Mouse (Mus musculus): ENCODE results near the gene D17H6S53E.
A peak's percentile ranks its signal among the peaks of the same experiment; 100 is the strongest.
"Not testable (repeated sequence)": the region's sequence is repeated elsewhere in the genome, so short reads cannot be mapped to it uniquely, and the experiment has no call there.

D17H6S53E gene

GRCm38 (mm10) chr17:35121871-35122303, 4.3 kb upstream of the D17H6S53E start, which contains the start of gene Csnk2b:
Gene Csnk2b, minus strand, starts transcription at chr17:35122053.
- Histone ChIP-seq H3K9me3 (ENCODE audit: low read length) (no peaks in the 10 kb centered on the region), H3K4me3 (replicated peaks; ENCODE audit: low read length) (peak within 1 kb of the TSS; percentile 98), H3K36me3 (ENCODE audit: insufficient read depth, low read length) (peaks cover 58% of the 10 kb centered on the region), H3K4me1 (replicated peaks; ENCODE audit: low read depth, low read length) (peaks cover 57% of the 10 kb centered on the region), H3K27me3 (ENCODE audit: insufficient read depth, low read length) (peaks cover 5% of the 10 kb centered on the region)
- no peak for TF ChIP-seq POU5F1 (IDR thresholded peaks at IDR 0.05; ENCODE audit: borderline replicate concordance, low read length)

- peaks cover 12% of the 10 kb centered on the region for H3K27me3 ChIP-seq (ENCODE audit: insufficient read depth, low read length)
- H3K4me1 ChIP-seq (replicated peaks; ENCODE audit: low read depth, low read length), result peaks cover 59% of the 10 kb centered on the region
- not testable (repeated sequence) for H3K9me3 ChIP-seq (ENCODE audit: low read length); H3K4me3 ChIP-seq (replicated peaks; ENCODE audit: low read length)
- peaks cover 48% of the 10 kb centered on the region for H3K36me3 ChIP-seq (ENCODE audit: insufficient read depth, low read length)
Observed at GRCm38 (mm10) chr17:35123287-35123686, 2.9 kb upstream of the D17H6S53E start.

GRCm38 (mm10) chr17:35124261-35124896, 1.8 kb upstream of the D17H6S53E start:
- H3K27me3 ChIP-seq (ENCODE audit: insufficient read depth, low read length), result peaks cover 12% of the 10 kb centered on the region
- peaks cover 52% of the 10 kb centered on the region for H3K4me1 ChIP-seq (replicated peaks; ENCODE audit: low read depth, low read length)
- H3K36me3 ChIP-seq (ENCODE audit: insufficient read depth, low read length), result peaks cover 37% of the 10 kb centered on the region
- not testable (repeated sequence) for H3K4me3 ChIP-seq (replicated peaks; ENCODE audit: low read length); H3K9me3 ChIP-seq (ENCODE audit: low read length)

GRCm38 (mm10) chr17:35125081-35125480, 1.1 kb upstream of the D17H6S53E start:
- TF ChIP-seq CTCF (conservative IDR thresholded peaks at IDR 0.05; ENCODE audit: low read length) (no peak), NANOG (IDR thresholded peaks at IDR 0.05; ENCODE audit: borderline replicate concordance, low read length) (no peak)
- H3K9me3 ChIP-seq (ENCODE audit: low read length), result no peaks in the 10 kb centered on the region

GRCm38 (mm10) chr17:35125578-35125977, 595 bp upstream of the D17H6S53E start:
- H3K27me3 ChIP-seq (ENCODE audit: insufficient read depth, low read length), result peaks cover 12% of the 10 kb centered on the region
- H3K4me3 ChIP-seq (replicated peaks; ENCODE audit: low read length), result peak overlapping the region; percentile 75; the same call in 1 of the 2 replicates
- H3K4me1 ChIP-seq (replicated peaks; ENCODE audit: low read depth, low read length), result peaks cover 48% of the 10 kb centered on the region
- no peak for TF ChIP-seq POU5F1 (IDR thresholded peaks at IDR 0.05; ENCODE audit: borderline replicate concordance, low read length)
- no peak for TF ChIP-seq NANOG (IDR thresholded peaks at IDR 0.05; ENCODE audit: borderline replicate concordance, low read length)
- TF ChIP-seq CTCF (conservative IDR thresholded peaks at IDR 0.05; ENCODE audit: low read length), result no peak
- peaks cover 29% of the 10 kb centered on the region for H3K36me3 ChIP-seq (ENCODE audit: insufficient read depth, low read length)
- H3K9me3 ChIP-seq (ENCODE audit: low read length), result no peaks in the 10 kb centered on the region

More at GRCm38 (mm10) chr17:35125081-35125480, 1.1 kb upstream of the D17H6S53E start:
- peaks cover 48% of the 10 kb centered on the region for H3K4me1 ChIP-seq (replicated peaks; ENCODE audit: low read depth, low read length)
- peaks cover 30% of the 10 kb centered on the region for H3K36me3 ChIP-seq (ENCODE audit: insufficient read depth, low read length)
- H3K27me3 ChIP-seq (ENCODE audit: insufficient read depth, low read length), result peaks cover 12% of the 10 kb centered on the region
- 0 out of 2 replicates have a peak overlapping the region, but pooled peaks have one; percentile 75 for H3K4me3 ChIP-seq (replicated peaks; ENCODE audit: low read length)

- TF ChIP-seq NANOG (IDR thresholded peaks at IDR 0.05; ENCODE audit: borderline replicate concordance, low read length) (no peak), POU5F1 (IDR thresholded peaks at IDR 0.05; ENCODE audit: borderline replicate concordance, low read length) (no peak)
- H3K27me3 ChIP-seq (ENCODE audit: insufficient read depth, low read length), result peaks cover 12% of the 10 kb centered on the region
- H3K36me3 ChIP-seq (ENCODE audit: insufficient read depth, low read length), result peaks cover 29% of the 10 kb centered on the region
- peaks cover 57% of the 10 kb centered on the region for H3K4me1 ChIP-seq (replicated peaks; ENCODE audit: low read depth, low read length)
- no peaks in the 10 kb centered on the region for H3K9me3 ChIP-seq (ENCODE audit: low read length)
- 0 out of 2 replicates have a peak overlapping the region, but pooled peaks have one; percentile 23 for H3K4me3 ChIP-seq (replicated peaks; ENCODE audit: low read length)
Observed at GRCm38 (mm10) chr17:35127017-35127416, 844 bp downstream of the D17H6S53E start.

GRCm38 (mm10) chr17:35128996-35129395, 2.8 kb downstream of the D17H6S53E start:
- TF ChIP-seq CTCF (conservative IDR thresholded peaks at IDR 0.05; ENCODE audit: low read length) (no peak), NANOG (IDR thresholded peaks at IDR 0.05; ENCODE audit: borderline replicate concordance, low read length) (no peak), POU5F1 (IDR thresholded peaks at IDR 0.05; ENCODE audit: borderline replicate concordance, low read length) (no peak)
- no peak overlapping the region for H3K4me3 ChIP-seq (replicated peaks; ENCODE audit: low read length)
- peaks cover 55% of the 10 kb centered on the region for H3K4me1 ChIP-seq (replicated peaks; ENCODE audit: low read depth, low read length)
- no peaks in the 10 kb centered on the region for H3K9me3 ChIP-seq (ENCODE audit: low read length)
- peaks cover 15% of the 10 kb centered on the region for H3K36me3 ChIP-seq (ENCODE audit: insufficient read depth, low read length)
- H3K27me3 ChIP-seq (ENCODE audit: insufficient read depth, low read length), result peaks cover 12% of the 10 kb centered on the region

- peaks cover 12% of the 10 kb centered on the region for H3K27me3 ChIP-seq (ENCODE audit: insufficient read depth, low read length)
- TF ChIP-seq POU5F1 (IDR thresholded peaks at IDR 0.05; ENCODE audit: borderline replicate concordance, low read length) (no peak), NANOG (IDR thresholded peaks at IDR 0.05; ENCODE audit: borderline replicate concordance, low read length) (no peak), CTCF (conservative IDR thresholded peaks at IDR 0.05; ENCODE audit: low read length) (no peak)
- H3K36me3 ChIP-seq (ENCODE audit: insufficient read depth, low read length), result 0 out of 2 replicates have a peak, but pooled peaks cover 4% of the 10 kb centered on the region
- H3K4me1 ChIP-seq (replicated peaks; ENCODE audit: low read depth, low read length), result peaks cover 47% of the 10 kb centered on the region
- H3K4me3 ChIP-seq (replicated peaks; ENCODE audit: low read length), result no peak overlapping the region
- no peaks in the 10 kb centered on the region for H3K9me3 ChIP-seq (ENCODE audit: low read length)
Observed at GRCm38 (mm10) chr17:35131038-35131437, 4.9 kb downstream of the D17H6S53E start.

- TF ChIP-seq CTCF (conservative IDR thresholded peaks at IDR 0.05; ENCODE audit: low read length), result no peak
- TF ChIP-seq POU5F1 (IDR thresholded peaks at IDR 0.05; ENCODE audit: borderline replicate concordance, low read length), result no peak
- no peak for TF ChIP-seq NANOG (IDR thresholded peaks at IDR 0.05; ENCODE audit: borderline replicate concordance, low read length)
- no peak within 1 kb of the TSS for H3K4me3 ChIP-seq (replicated peaks; ENCODE audit: low read length)
- H3K36me3 ChIP-seq (ENCODE audit: insufficient read depth, low read length), result peaks cover 8% of the 10 kb centered on the region; the same call in 1 of the 2 replicates
- H3K4me1 ChIP-seq (replicated peaks; ENCODE audit: low read depth, low read length), result peaks cover 49% of the 10 kb centered on the region
- H3K27me3 ChIP-seq (ENCODE audit: insufficient read depth, low read length), result peaks cover 9% of the 10 kb centered on the region
- no peaks in the 10 kb centered on the region for H3K9me3 ChIP-seq (ENCODE audit: low read length)
Observed at GRCm38 (mm10) chr17:35131500-35132173, 5.5 kb downstream of the D17H6S53E start, which contains the start of gene Apom. Gene Apom, minus strand, starts transcription at chr17:35132050.
